Mouse (Mus musculus): Measurements from ENCODE around the gene Vmn1r21. TPM values are rescaled to one million over a fixed set of nuclear protein-coding genes. Genes with fewer than 3 reads are reported as not detected.

Vmn1r21 gene
- total RNA-seq, 2 experiments from 2014 or later: not detected

Other genes starting within 250 kb of the Vmn1r21 start
- gene Pyurf, start 158.3 kb downstream of the Vmn1r21 start, total RNA-seq (2021): 1 to 10 TPM; 6.6 to 8.1 TPM
- gene Lancl2, start 147.8 kb downstream of the Vmn1r21 start, total RNA-seq (2021): 100 to 1,000 TPM; 170 to 176 TPM
- 100 to 1,000 TPM; 158 to 172 TPM for gene Vopp1, start 25.2 kb downstream of the Vmn1r21 start, total RNA-seq (2021)
- not detected for gene Vmn1r22, start 57.7 kb upstream of the Vmn1r21 start, total RNA-seq (2021)
- not detected for gene Vmn1r23, start 76.5 kb upstream of the Vmn1r21 start, total RNA-seq (2021)
- not detected for gene Vmn1r24, start 111.2 kb upstream of the Vmn1r21 start, total RNA-seq (2021)
- gene Vmn1r25, start 130.5 kb upstream of the Vmn1r21 start, total RNA-seq (2021): not detected
- gene Vmn1r26, start 164.8 kb upstream of the Vmn1r21 start, total RNA-seq (2021): not detected